Mouse (Mus musculus) adrenal gland, postnatal 36 days (tissue): ENCODE data around the gene Gmeb1. TPM values are rescaled to one million over a fixed set of nuclear protein-coding genes. Genes with fewer than 3 reads are reported as not detected.
A peak's percentile ranks its signal among the peaks of the same experiment; 100 is the strongest.

Experiments
- DNase-seq, 2 experiments: peaks; one replicate each; pipeline ENCODE4 v3.0.0; 2021; ENCODE audit warnings: mixed read lengths in 1 of 2
- total RNA-seq, 2 experiments: library from RNA; stranded (reverse); gene quantifications; 2 replicates each; pipeline ENCODE4 v1.2.3; 2021

Gene Gmeb1
- total RNA-seq, 2 experiments from 2014 or later = 16.4 to 20.5 TPM

GRCm38 (mm10) chr4:132274156-132274862 is 12.9 kb upstream of the Gmeb1 start, which contains the start of gene Taf12:
Gene Taf12 (plus strand): TSS chr4:132274375.
- peak; percentile 93 to 94 for DNase-seq

GRCm38 (mm10) chr4:132273166-132273565 is 11.8 kb upstream of the Gmeb1 start:
- no peak for DNase-seq

GRCm38 (mm10) chr4:132269740-132270560 is 8.5 kb upstream of the Gmeb1 start:
- DNase-seq = peak; percentile 87

- DNase-seq = no peak
Measured at GRCm38 (mm10) chr4:132268871-132269739, 7.7 kb upstream of the Gmeb1 start.

- no peak for DNase-seq
Measured at GRCm38 (mm10) chr4:132266835-132267349, 5.5 kb upstream of the Gmeb1 start.

- DNase-seq = no peak
Measured at GRCm38 (mm10) chr4:132263313-132263712, 1.9 kb upstream of the Gmeb1 start.

GRCm38 (mm10) chr4:132262358-132262616 is 885 bp upstream of the Gmeb1 start:
- DNase-seq = no peak

GRCm38 (mm10) chr4:132260404-132261379 is 710 bp downstream of the Gmeb1 start:
- DNase-seq = peak; percentile 43 to 83

GRCm38 (mm10) chr4:132259248-132259647 is 2.2 kb downstream of the Gmeb1 start:
- no peak for DNase-seq

GRCm38 (mm10) chr4:132256384-132256783 is 5.0 kb downstream of the Gmeb1 start:
- no peak for DNase-seq

GRCm38 (mm10) chr4:132254986-132255385 is 6.4 kb downstream of the Gmeb1 start:
- DNase-seq = no peak

- DNase-seq = no peak
Measured at GRCm38 (mm10) chr4:132253622-132254021, 7.8 kb downstream of the Gmeb1 start.

GRCm38 (mm10) chr4:132253128-132253527 is 8.3 kb downstream of the Gmeb1 start:
- peak; percentile 39 to 40 for DNase-seq

GRCm38 (mm10) chr4:132251596-132251995 is 9.8 kb downstream of the Gmeb1 start:
- DNase-seq = peak; percentile 40 to 49

- DNase-seq = no peak
Measured at GRCm38 (mm10) chr4:132247451-132247997, 13.9 kb downstream of the Gmeb1 start.

- DNase-seq = no peak
Measured at GRCm38 (mm10) chr4:132245643-132246042, 15.8 kb downstream of the Gmeb1 start.

GRCm38 (mm10) chr4:132241208-132241607 is 20.2 kb downstream of the Gmeb1 start:
- DNase-seq = no peak

- no peak for DNase-seq
Measured at GRCm38 (mm10) chr4:132240367-132240766, 21.0 kb downstream of the Gmeb1 start.

GRCm38 (mm10) chr4:132238356-132238755 is 23.0 kb downstream of the Gmeb1 start:
- DNase-seq = no peak

GRCm38 (mm10) chr4:132234710-132235109 is 26.7 kb downstream of the Gmeb1 start:
- DNase-seq = no peak

GRCm38 (mm10) chr4:132230422-132230821 is 31.0 kb downstream of the Gmeb1 start:
- no peak for DNase-seq
